Mouse (Mus musculus) gastrocnemius, postnatal 25 days (tissue): ENCODE data around the gene Kntc1. TPM values are rescaled to one million over a fixed set of nuclear protein-coding genes. Genes with fewer than 3 reads are reported as not detected.

Source experiments
- DNase-seq: peaks from one replicate; pipeline ENCODE4 v3.0.0; 2022
- total RNA-seq, 2 experiments: library from RNA; stranded (reverse); gene quantifications; 1 replicate in 1 of 2; 2 replicates in 1 of 2; pipeline ENCODE4 v1.2.3; 2021

The Kntc1 gene
- total RNA-seq, 2 experiments from 2014 or later, result 0.28 to 0.99 TPM

DNA sequence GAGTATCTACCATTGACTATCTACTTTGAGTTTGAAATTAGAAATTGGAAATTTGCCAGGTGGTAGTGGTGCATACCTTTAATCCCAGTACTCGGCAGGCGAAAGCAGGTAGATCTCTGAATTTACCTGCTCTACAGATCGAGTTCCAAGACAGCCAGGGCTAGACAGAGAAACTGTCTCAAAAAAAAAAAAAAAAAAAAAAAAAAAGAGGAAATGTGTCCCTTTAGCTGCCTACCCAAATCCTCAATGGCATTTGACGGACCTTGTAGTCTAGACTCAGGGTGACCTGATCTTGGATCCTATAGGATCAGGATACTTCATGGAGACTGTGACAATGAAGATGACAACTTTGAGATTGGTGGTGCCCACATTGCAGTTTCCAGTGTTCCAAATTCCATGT is 116.9 kb downstream of the Kntc1 start:
- no peak for DNase-seq

DNA sequence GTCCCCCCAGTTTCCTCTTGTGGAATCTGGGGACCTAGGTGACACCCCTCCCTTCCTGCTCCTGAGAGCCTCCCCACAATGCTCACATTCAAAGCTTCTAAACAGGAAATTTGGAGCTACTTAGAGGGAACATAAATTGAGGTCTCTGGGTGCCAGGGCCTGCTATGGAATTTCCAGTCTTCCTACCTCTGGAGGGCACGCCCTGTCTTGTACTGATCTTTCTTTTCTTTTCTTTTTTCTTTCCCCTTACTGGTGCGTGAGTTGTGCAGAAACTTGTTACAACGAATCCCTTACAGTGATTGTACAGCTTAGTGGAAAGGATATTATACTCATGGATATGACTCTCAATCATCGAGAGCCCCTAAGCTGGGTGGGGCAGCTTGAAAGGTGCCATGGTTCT is 120.1 kb downstream of the Kntc1 start:
- DNase-seq, result no peak

Other genes starting within 250 kb of the Kntc1 start
- not detected for gene B3gnt4, start 239.3 kb upstream of the Kntc1 start, total RNA-seq
- gene Diablo, start 225.5 kb upstream of the Kntc1 start, total RNA-seq, result 10 to 100 TPM; 40.6 to 43.9 TPM
- gene Gm49027, start 224.2 kb upstream of the Kntc1 start, total RNA-seq, result under 1 TPM in 1 of 2 experiments, not detected in 1; 0.83 TPM
- gene Vps33a, start 176.7 kb upstream of the Kntc1 start, total RNA-seq, result 10 to 100 TPM; 22.2 to 28.3 TPM
- 100 to 1,000 TPM; 208 to 217 TPM for gene Clip1, start 65.1 kb upstream of the Kntc1 start, total RNA-seq
- 10 to 100 TPM; 16.2 to 17.4 TPM for gene Zcchc8, start 28.6 kb upstream of the Kntc1 start, total RNA-seq
- gene Rsrc2, start 302 bp upstream of the Kntc1 start, total RNA-seq, result 10 to 100 TPM; 31.5 to 36.2 TPM
- under 1 TPM in 1 of 2 experiments, not detected in 1; 0.75 TPM for gene Hcar2, start 115.8 kb downstream of the Kntc1 start, total RNA-seq
- 1 to 10 TPM in 1 of 2 experiments, under 1 TPM in 1; 0.18 to 1.2 TPM for gene Hcar1, start 130.3 kb downstream of the Kntc1 start, total RNA-seq
- 10 to 100 TPM; 40.5 to 44.6 TPM for gene Denr, start 157.5 kb downstream of the Kntc1 start, total RNA-seq
- gene Gm43518, start 177.7 kb downstream of the Kntc1 start, total RNA-seq, result not detected
- 1 to 10 TPM; 1.4 to 1.8 TPM for gene Ccdc62, start 181.0 kb downstream of the Kntc1 start, total RNA-seq
- 1 to 10 TPM; 6.2 to 6.6 TPM for gene Hip1r, start 223.9 kb downstream of the Kntc1 start, total RNA-seq